17 mouse cellular contexts compared by ENCODE assay signal in genomic region chr10:127297015-127297871, GRCm38 (mm10). TPM values are rescaled to one million over a fixed set of nuclear protein-coding genes. Genes with fewer than 3 reads are reported as not detected.
DNase-seq lines count a peak whose midpoint lies in the region; ATAC-seq and TF ChIP-seq lines count a peak whose summit lies in the region.
"Had no signal": no experiment of that assay in that cellular context is flagged by ENCODE, and none has a peak within 500 bp of the region (broad histone marks: within the 10 kb centered on the region; RNA-seq: fewer than 3 reads in every experiment).

No protein-coding gene starts in this region.

- DNase-seq in forebrain, postnatal 0 days = no peak
- no peak for DNase-seq in heart, adult 9 months (ENCODE audit: low spot score in 2 of 2)
- peak; percentile 60 for DNase-seq in midbrain, embryonic 11.5 days (ENCODE audit: low spot score, missing footprints)
- DNase-seq: adrenal gland, adult 8-10 months; cerebellum, postnatal 14 days; gastrocnemius, postnatal 36 days; kidney, adult 11 months; layer of hippocampus, postnatal 36 days; liver, postnatal 0 days; lung, postnatal 10 days; thymus, postnatal 36 days had no signal

- no peaks in the 10 kb centered on the region for H3K27me3 ChIP-seq in forebrain, postnatal 0 days (ENCODE audit: insufficient read depth, low read length)
- no peaks in the 10 kb centered on the region for H3K27me3 ChIP-seq in forebrain, embryonic 12.5 days
- no peaks in the 10 kb centered on the region for H3K27me3 ChIP-seq in heart, embryonic 14.5 days (ENCODE audit: control insufficient read depth, insufficient read depth, low read length)
- H3K27me3 ChIP-seq in midbrain, embryonic 11.5 days (ENCODE audit: control insufficient read depth, insufficient read depth, low read length) = no peaks in the 10 kb centered on the region
- H3K27me3 ChIP-seq in midbrain, embryonic 13.5 days = no peaks in the 10 kb centered on the region
- H3K27me3 ChIP-seq: limb, embryonic 15.5 days had no signal

- 91% methylated on average over 16 of the region's 16 CpGs for WGBS in forebrain, postnatal 0 days
- 93% methylated on average over 16 of the region's 16 CpGs for WGBS in forebrain, embryonic 12.5 days
- 55% methylated on average over 16 of the region's 16 CpGs for WGBS in heart, embryonic 14.5 days
- WGBS in midbrain, embryonic 11.5 days = 90% methylated on average over 16 of the region's 16 CpGs
- 93% methylated on average over 16 of the region's 16 CpGs for WGBS in midbrain, embryonic 13.5 days

- no peak for ATAC-seq in forebrain, postnatal 0 days
- no peak for ATAC-seq in forebrain, embryonic 12.5 days (ENCODE audit: low FRiP score)
- no peak; the same call in 1 of the 2 replicates for ATAC-seq in heart, embryonic 14.5 days (ENCODE audit: insufficient number of reproducible peaks, insufficient read depth, low FRiP score, low read depth)
- no peak for ATAC-seq in midbrain, embryonic 11.5 days (ENCODE audit: low FRiP score)
- ATAC-seq in midbrain, embryonic 13.5 days = no peak
- no peak for ATAC-seq in megakaryocyte progenitor cell, adult 5-6 weeks (replicated peaks; ENCODE audit: poor library complexity)
- ATAC-seq: liver, postnatal 0 days had no signal

- H3K36me3 ChIP-seq in forebrain, postnatal 0 days (ENCODE audit: insufficient read depth) = peaks cover 71% of the 10 kb centered on the region
- peaks cover 91% of the 10 kb centered on the region for H3K36me3 ChIP-seq in forebrain, embryonic 12.5 days (replicated peaks)
- peaks cover 90% of the 10 kb centered on the region for H3K36me3 ChIP-seq in heart, embryonic 14.5 days (ENCODE audit: control insufficient read depth, insufficient read depth, low read length)
- peaks cover 49% of the 10 kb centered on the region for H3K36me3 ChIP-seq in midbrain, embryonic 11.5 days (ENCODE audit: control insufficient read depth, insufficient read depth, low read length)
- H3K36me3 ChIP-seq in midbrain, embryonic 13.5 days = peaks cover 85% of the 10 kb centered on the region

- no peak overlapping the region for H3K4me2 ChIP-seq in forebrain, postnatal 0 days (ENCODE audit: low read depth)
- no peak overlapping the region for H3K4me2 ChIP-seq in forebrain, embryonic 12.5 days
- H3K4me2 ChIP-seq in heart, embryonic 14.5 days (ENCODE audit: low read length) = no peak overlapping the region
- no peak overlapping the region for H3K4me2 ChIP-seq in midbrain, embryonic 11.5 days
- no peak overlapping the region for H3K4me2 ChIP-seq in midbrain, embryonic 13.5 days (replicated peaks)
- H3K4me2 ChIP-seq: limb, embryonic 15.5 days had no signal

- H3K9ac ChIP-seq in forebrain, postnatal 0 days = no peak overlapping the region
- no peak overlapping the region for H3K9ac ChIP-seq in forebrain, embryonic 12.5 days
- peak overlapping the region; percentile 5; the same call in 1 of the 2 replicates for H3K9ac ChIP-seq in heart, embryonic 14.5 days (ENCODE audit: low read length)
- H3K9ac ChIP-seq in midbrain, embryonic 11.5 days (ENCODE audit: low read length) = no peak overlapping the region
- H3K9ac ChIP-seq in midbrain, embryonic 13.5 days (replicated peaks) = no peak overlapping the region
- H3K9ac ChIP-seq: limb, embryonic 15.5 days; liver, postnatal 0 days had no signal

- no peaks in the 10 kb centered on the region for H3K9me3 ChIP-seq in forebrain, postnatal 0 days (ENCODE audit: low read length)
- no peaks in the 10 kb centered on the region for H3K9me3 ChIP-seq in forebrain, embryonic 12.5 days
- no peaks in the 10 kb centered on the region for H3K9me3 ChIP-seq in heart, embryonic 14.5 days (ENCODE audit: control insufficient read depth, low read length)
- no peaks in the 10 kb centered on the region for H3K9me3 ChIP-seq in midbrain, embryonic 11.5 days (ENCODE audit: control insufficient read depth, low read length)
- H3K9me3 ChIP-seq in midbrain, embryonic 13.5 days = no peaks in the 10 kb centered on the region
- H3K9me3 ChIP-seq: limb, embryonic 15.5 days had no signal

- H3K4me1 ChIP-seq in forebrain, postnatal 0 days (ENCODE audit: insufficient read depth) = no peaks in the 10 kb centered on the region; the same call in 1 of the 2 replicates
- H3K4me1 ChIP-seq in forebrain, embryonic 12.5 days = peaks cover 6% of the 10 kb centered on the region
- H3K4me1 ChIP-seq in heart, embryonic 14.5 days (ENCODE audit: control insufficient read depth in 2 of 2, insufficient read depth in 2 of 2, low read length in 2 of 2) = peaks cover 14 to 33% of the 10 kb centered on the region in 2 experiments
- H3K4me1 ChIP-seq in midbrain, embryonic 11.5 days (ENCODE audit: control insufficient read depth, insufficient read depth, low read length) = peaks cover 4% of the 10 kb centered on the region
- peaks cover 12% of the 10 kb centered on the region for H3K4me1 ChIP-seq in midbrain, embryonic 13.5 days (replicated peaks)

- H3K4me3 ChIP-seq in forebrain, postnatal 0 days (ENCODE audit: low read depth, low read length) = no peak overlapping the region
- no peak overlapping the region for H3K4me3 ChIP-seq in forebrain, embryonic 12.5 days (replicated peaks)
- H3K4me3 ChIP-seq in heart, embryonic 14.5 days (ENCODE audit: control insufficient read depth in 1 of 2, insufficient read depth in 1 of 2, low read depth in 1 of 2, low read length in 2 of 2) = no peak overlapping the region
- no peak overlapping the region for H3K4me3 ChIP-seq in midbrain, embryonic 11.5 days (ENCODE audit: low read depth, low read length)
- no peak overlapping the region for H3K4me3 ChIP-seq in midbrain, embryonic 13.5 days (replicated peaks)
- H3K4me3 ChIP-seq: layer of hippocampus, adult 2 months; limb, embryonic 15.5 days had no signal

- H3K27ac ChIP-seq in forebrain, postnatal 0 days (ENCODE audit: low read depth, low read length) = 0 out of 2 replicates have a peak overlapping the region, but pooled peaks have one; percentile 21
- H3K27ac ChIP-seq in forebrain, embryonic 12.5 days = no peak overlapping the region
- peak overlapping the region; percentile 18 to 46; a peak in 3 of 4 replicates for H3K27ac ChIP-seq in heart, embryonic 14.5 days (replicated peaks in 1 of 2; ENCODE audit: control insufficient read depth in 1 of 2, insufficient read depth in 1 of 2, low read depth in 2 of 2, low read length in 2 of 2)
- H3K27ac ChIP-seq in midbrain, embryonic 11.5 days (ENCODE audit: low read depth, low read length) = no peak overlapping the region
- no peak overlapping the region for H3K27ac ChIP-seq in midbrain, embryonic 13.5 days
- H3K27ac ChIP-seq: layer of hippocampus, adult 2 months; limb, embryonic 15.5 days had no signal

- no peak for TF ChIP-seq CTCF in forebrain, postnatal 0 days (IDR thresholded peaks at IDR 0.05; ENCODE audit: low read depth)

RNA-seq across cellular contexts. Expression of gene Mbd6, which starts 8.4 kb away (rescaled TPM):
- total RNA-seq in forebrain, postnatal 0 days (2014; rRNA removed) = 5.9 and 9.4 TPM in 2 replicates
- 4.1 and 4.8 TPM in 2 replicates for polyA plus RNA-seq in forebrain, postnatal 0 days (2015; fragmentation: Nextera tagmentation; extraction: Ambion mirVana)
- polyA plus RNA-seq in forebrain, embryonic 12.5 days (2016; fragmentation: Nextera tagmentation; extraction: Ambion mirVana) = 18.4 and 21.2 TPM in 2 replicates
- polyA plus RNA-seq in heart, embryonic 14.5 days (2014; fragmentation: Nextera tagmentation; extraction: Ambion mirVana) = 13.8 and 16.1 TPM in 2 replicates
- 12.3 and 16.3 TPM in 2 replicates for polyA plus RNA-seq in midbrain, embryonic 11.5 days (2014; fragmentation: Nextera tagmentation; extraction: Ambion mirVana)
- polyA plus RNA-seq in midbrain, embryonic 13.5 days (2015; fragmentation: Nextera tagmentation; extraction: Ambion mirVana) = 16.0 and 16.5 TPM in 2 replicates
- total RNA-seq in megakaryocyte progenitor cell, adult 5-6 weeks (2015) = 41.9 and 44.0 TPM in 2 replicates
- total RNA-seq in megakaryocyte progenitor cell, adult 5-6 weeks (2017) = 4.1 and 6.8 TPM in 2 replicates

RNA-seq across cellular contexts. Expression of gene Mars, which starts 14.3 kb away (rescaled TPM):
- total RNA-seq in forebrain, postnatal 0 days (2014; rRNA removed) = 86.4 and 94.4 TPM in 2 replicates
- 95.9 and 98.6 TPM in 2 replicates for polyA plus RNA-seq in forebrain, postnatal 0 days (2015; fragmentation: Nextera tagmentation; extraction: Ambion mirVana)
- polyA plus RNA-seq in forebrain, embryonic 12.5 days (2016; fragmentation: Nextera tagmentation; extraction: Ambion mirVana) = 177 and 183 TPM in 2 replicates
- 76.1 and 76.2 TPM in 2 replicates for polyA plus RNA-seq in heart, embryonic 14.5 days (2014; fragmentation: Nextera tagmentation; extraction: Ambion mirVana)
- 185 and 187 TPM in 2 replicates for polyA plus RNA-seq in midbrain, embryonic 11.5 days (2014; fragmentation: Nextera tagmentation; extraction: Ambion mirVana)
- 122 and 127 TPM in 2 replicates for polyA plus RNA-seq in midbrain, embryonic 13.5 days (2015; fragmentation: Nextera tagmentation; extraction: Ambion mirVana)
- total RNA-seq in megakaryocyte progenitor cell, adult 5-6 weeks (2015) = 88.3 and 93.1 TPM in 2 replicates
- 196 and 210 TPM in 2 replicates for total RNA-seq in megakaryocyte progenitor cell, adult 5-6 weeks (2017)

RNA-seq across cellular contexts. Expression of gene Arhgap9, which starts 24.5 kb away (rescaled TPM):
- 0.52 and 0.69 TPM in 2 replicates for total RNA-seq in forebrain, postnatal 0 days (2014; rRNA removed)
- 0.81 and 0.99 TPM in 2 replicates for polyA plus RNA-seq in forebrain, postnatal 0 days (2015; fragmentation: Nextera tagmentation; extraction: Ambion mirVana)
- polyA plus RNA-seq in forebrain, embryonic 12.5 days (2016; fragmentation: Nextera tagmentation; extraction: Ambion mirVana) = 0.64 and 1.3 TPM in 2 replicates
- 1.3 and 2.4 TPM in 2 replicates for polyA plus RNA-seq in heart, embryonic 14.5 days (2014; fragmentation: Nextera tagmentation; extraction: Ambion mirVana)
- 1.1 and 1.4 TPM in 2 replicates for polyA plus RNA-seq in midbrain, embryonic 11.5 days (2014; fragmentation: Nextera tagmentation; extraction: Ambion mirVana)
- polyA plus RNA-seq in midbrain, embryonic 13.5 days (2015; fragmentation: Nextera tagmentation; extraction: Ambion mirVana) = 0.77 and 1.4 TPM in 2 replicates
- total RNA-seq in megakaryocyte progenitor cell, adult 5-6 weeks (2015) = 37.1 and 38.0 TPM in 2 replicates
- 37.3 and 39.5 TPM in 2 replicates for total RNA-seq in megakaryocyte progenitor cell, adult 5-6 weeks (2017)

RNA-seq across cellular contexts. Expression of gene Dctn2, which starts 31.1 kb away (rescaled TPM):
- 272 and 300 TPM in 2 replicates for total RNA-seq in forebrain, postnatal 0 days (2014; rRNA removed)
- 332 and 343 TPM in 2 replicates for polyA plus RNA-seq in forebrain, postnatal 0 days (2015; fragmentation: Nextera tagmentation; extraction: Ambion mirVana)
- 226 and 229 TPM in 2 replicates for polyA plus RNA-seq in forebrain, embryonic 12.5 days (2016; fragmentation: Nextera tagmentation; extraction: Ambion mirVana)
- 126 and 137 TPM in 2 replicates for polyA plus RNA-seq in heart, embryonic 14.5 days (2014; fragmentation: Nextera tagmentation; extraction: Ambion mirVana)
- polyA plus RNA-seq in midbrain, embryonic 11.5 days (2014; fragmentation: Nextera tagmentation; extraction: Ambion mirVana) = 196 and 206 TPM in 2 replicates
- polyA plus RNA-seq in midbrain, embryonic 13.5 days (2015; fragmentation: Nextera tagmentation; extraction: Ambion mirVana) = 310 TPM in 2 replicates
- 63.6 and 66.8 TPM in 2 replicates for total RNA-seq in megakaryocyte progenitor cell, adult 5-6 weeks (2015)
- total RNA-seq in megakaryocyte progenitor cell, adult 5-6 weeks (2017) = 87.4 and 101 TPM in 2 replicates

RNA-seq across cellular contexts. Expression of gene Kif5a, which starts 34.1 kb away (rescaled TPM):
- total RNA-seq in forebrain, postnatal 0 days (2014; rRNA removed) = 210 and 223 TPM in 2 replicates
- 62.0 and 84.0 TPM in 2 replicates for polyA plus RNA-seq in forebrain, postnatal 0 days (2015; fragmentation: Nextera tagmentation; extraction: Ambion mirVana)
- 44.1 and 53.1 TPM in 2 replicates for polyA plus RNA-seq in forebrain, embryonic 12.5 days (2016; fragmentation: Nextera tagmentation; extraction: Ambion mirVana)
- 0.42 and 1.2 TPM in 2 replicates for polyA plus RNA-seq in heart, embryonic 14.5 days (2014; fragmentation: Nextera tagmentation; extraction: Ambion mirVana)
- polyA plus RNA-seq in midbrain, embryonic 11.5 days (2014; fragmentation: Nextera tagmentation; extraction: Ambion mirVana) = 26.3 and 31.1 TPM in 2 replicates
- 73.0 and 76.7 TPM in 2 replicates for polyA plus RNA-seq in midbrain, embryonic 13.5 days (2015; fragmentation: Nextera tagmentation; extraction: Ambion mirVana)
- 0.05 and 0.25 TPM in 2 replicates for total RNA-seq in megakaryocyte progenitor cell, adult 5-6 weeks (2015)
- 0.04 and 0.20 TPM in 2 replicates for total RNA-seq in megakaryocyte progenitor cell, adult 5-6 weeks (2017)

Comparison
In these comparisons a context has a peak if more than half of its experiments do, and no peak if none do; other contexts are left out.
1. H3K27ac ChIP-seq: peak in forebrain, postnatal 0 days (single experiment) and heart, embryonic 14.5 days (2 of 2); none in forebrain, embryonic 12.5 days (single experiment), midbrain, embryonic 11.5 days (single experiment) and midbrain, embryonic 13.5 days (single experiment).